Mouse (Mus musculus) liver, adult 2 months (tissue): ENCODE results near the gene Ube2k. TPM values are rescaled to one million over a fixed set of nuclear protein-coding genes. Genes with fewer than 3 reads are reported as not detected.

Experiments used
- DNase-seq: peaks from one replicate; pipeline ENCODE4 v3.0.0-alpha.2; 2011; ENCODE audit warnings: low read depth, low spot score; ENCODE audit errors: extremely low read depth
- H3K27ac ChIP-seq: fragments of 200-500 bp; replicated peaks from 2 replicates; pipeline ENCODE4 v1.5.1; 2012; ENCODE audit warnings: low read depth, mild to moderate bottlenecking, control low read depth, inconsistent platforms, low read length; ENCODE audit not compliant: insufficient read depth
- H3K27me3 ChIP-seq: fragments of 200-500 bp; 2 replicates; pipeline ENCODE4 v1.6.1; 2012; ENCODE audit warnings: mild to moderate bottlenecking, moderate library complexity, low read length, inconsistent platforms; ENCODE audit not compliant: control insufficient read depth, insufficient read depth
- H3K36me3 ChIP-seq: fragments of 200-500 bp; 2 replicates; pipeline ENCODE4 v1.6.1; 2012; ENCODE audit warnings: low read length, inconsistent platforms; ENCODE audit not compliant: control insufficient read depth, insufficient read depth
- H3K4me1 ChIP-seq: fragments of 200-500 bp; 2 replicates; pipeline ENCODE4 v1.6.1; 2011; ENCODE audit warnings: low read length; ENCODE audit not compliant: control insufficient read depth, insufficient read depth
- H3K4me3 ChIP-seq: fragments of 200-500 bp; 2 replicates; pipeline ENCODE4 v1.5.1; 2011; ENCODE audit warnings: low read depth, mild to moderate bottlenecking, control low read depth, low read length, moderate library complexity; ENCODE audit not compliant: insufficient read depth
- H3K79me2 ChIP-seq: fragments of 200-500 bp; 2 replicates; pipeline ENCODE4 v1.6.1; 2012; ENCODE audit warnings: inconsistent platforms, mild to moderate bottlenecking, low read length, moderate library complexity; ENCODE audit not compliant: control insufficient read depth, insufficient read depth
- H3K9ac ChIP-seq: fragments of 200-500 bp; 2 replicates; pipeline ENCODE4 v1.6.1; 2012; ENCODE audit warnings: low read depth, mild to moderate bottlenecking, control low read depth, inconsistent platforms, low read length
- CTCF ChIP-seq: fragments of 200-500 bp; IDR thresholded peaks from 2 replicates; pipeline ENCODE4 v1.5.1; 2011; ENCODE audit warnings: low read depth, low read length, control low read depth
- POLR2A ChIP-seq: fragments of 200-500 bp; IDR thresholded peaks from 2 replicates; pipeline ENCODE4 v1.6.1; 2011; ENCODE audit warnings: low read length, control low read depth; ENCODE audit not compliant: insufficient read depth; ENCODE audit errors: extremely low read depth
- WGBS: fragments of 180-500 bp; shearing (Covaris S2); methylation state at CpG from one replicate; pipeline ENCODE4 v1.1.7; 2018; 5-methylcytosine and 5-hydroxymethylcytosine counted together
- polyA plus RNA-seq: library from polyadenylated mRNA; depleted of rRNA; stranded (reverse); fragments of >200 nt; gene quantifications from 2 replicates; pipeline ENCODE4 v1.2.3, GENCODE M21; 2012; rRNA removed
- total RNA-seq: library from RNA; depleted of rRNA; stranded (reverse); fragments of >200 nt; gene quantifications from 2 replicates; pipeline ENCODE4 v1.2.3, GENCODE M21; 2014; rRNA removed

Gene Ube2k
- 14.0 and 16.2 TPM in 2 replicates for total RNA-seq
- polyA plus RNA-seq = 19.0 and 20.7 TPM in 2 replicates

- Histone ChIP-seq H3K27ac (peak within 1 kb of the TSS; percentile 93), H3K27me3 (no peaks in the 10 kb centered on the region), H3K9ac (peak within 1 kb of the TSS; percentile 99), H3K79me2 (peaks cover 21% of the 10 kb centered on the region; the same call in 1 of the 2 replicates), H3K36me3 (no peaks in the 10 kb centered on the region), H3K4me1 (peaks cover 16% of the 10 kb centered on the region), H3K4me3 (peak within 1 kb of the TSS; percentile 97)
- DNase-seq = peak; percentile 69
- TF ChIP-seq POLR2A (peak; percentile 74), CTCF (peak; percentile 30; the same call in 1 of the 2 replicates)
- under 1% methylated on average over 66 of the region's 66 CpGs for WGBS
Observed at GRCm38 (mm10) chr5:65536751-65537419, at the start of gene Ube2k, which contains the start of gene Smim14. Gene Ube2k (plus strand): TSS chr5:65537233. Gene Smim14 (minus strand): TSS chr5:65537184.

DNA sequence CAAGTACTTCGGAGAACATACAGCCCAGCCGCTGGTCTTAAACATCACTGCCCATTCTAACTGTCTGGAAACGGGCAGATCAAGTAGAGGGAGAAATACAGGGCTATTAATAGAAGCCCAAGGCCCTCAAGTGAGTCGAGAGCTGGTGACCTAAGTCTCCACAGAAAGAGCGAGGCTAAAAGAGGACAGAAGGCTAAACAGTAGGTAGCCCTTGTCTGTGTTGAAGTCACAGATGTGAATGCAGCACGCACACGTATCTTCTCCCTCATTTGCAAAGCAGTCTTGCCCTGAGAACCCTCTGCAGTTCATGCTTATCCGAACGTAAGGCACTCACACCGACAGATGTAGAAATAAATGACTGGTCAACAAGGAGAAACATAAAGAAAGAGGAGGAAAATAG, 49.7 kb upstream of the Ube2k start:
- no peaks in the 10 kb centered on the region; the same call in 1 of the 2 replicates for H3K36me3 ChIP-seq
- DNase-seq = no peak
- peaks cover 27% of the 10 kb centered on the region; the same call in 1 of the 2 replicates for H3K79me2 ChIP-seq
- no peak overlapping the region for H3K9ac ChIP-seq
- H3K4me1 ChIP-seq = no peaks in the 10 kb centered on the region; the same call in 1 of the 2 replicates
- no peaks in the 10 kb centered on the region for H3K27me3 ChIP-seq
- H3K27ac ChIP-seq = no peak overlapping the region
- 95% methylated on average over 10 of the region's 10 CpGs for WGBS
- TF ChIP-seq POLR2A (no peak), CTCF (no peak)
- H3K4me3 ChIP-seq = no peak overlapping the region

- no peak for DNase-seq
- WGBS = 61% methylated on average over 7 of the region's 7 CpGs
- no peaks in the 10 kb centered on the region for H3K27me3 ChIP-seq
- H3K4me3 ChIP-seq = no peak overlapping the region
- no peaks in the 10 kb centered on the region; the same call in 1 of the 2 replicates for H3K4me1 ChIP-seq
- no peak overlapping the region for H3K9ac ChIP-seq
- no peak overlapping the region for H3K27ac ChIP-seq
- TF ChIP-seq POLR2A (no peak), CTCF (no peak)
- peaks cover 20% of the 10 kb centered on the region; the same call in 1 of the 2 replicates for H3K79me2 ChIP-seq
- H3K36me3 ChIP-seq = no peaks in the 10 kb centered on the region; the same call in 1 of the 2 replicates
Observed at GRCm38 (mm10) chr5:65488725-65489124, 48.3 kb upstream of the Ube2k start.

GRCm38 (mm10) chr5:65489830-65490229, 47.2 kb upstream of the Ube2k start:
- Histone ChIP-seq H3K27me3 (no peaks in the 10 kb centered on the region), H3K4me3 (no peak overlapping the region), H3K9ac (no peak overlapping the region), H3K4me1 (no peaks in the 10 kb centered on the region; the same call in 1 of the 2 replicates), H3K27ac (no peak overlapping the region), H3K36me3 (no peaks in the 10 kb centered on the region; the same call in 1 of the 2 replicates), H3K79me2 (peaks cover 20% of the 10 kb centered on the region; the same call in 1 of the 2 replicates)
- TF ChIP-seq CTCF = no peak
- TF ChIP-seq POLR2A = no peak
- peak; percentile 30 for DNase-seq
- WGBS = 64% methylated on average over 4 of the region's 4 CpGs

- H3K79me2 ChIP-seq = peaks cover 16% of the 10 kb centered on the region; the same call in 1 of the 2 replicates
- H3K27me3 ChIP-seq = no peaks in the 10 kb centered on the region
- WGBS = under 1% methylated on average over 57 of the region's 57 CpGs
- DNase-seq = peak; percentile 55
- H3K4me1 ChIP-seq = no peaks in the 10 kb centered on the region; the same call in 1 of the 2 replicates
- H3K9ac ChIP-seq = peak overlapping the region; percentile 95
- H3K27ac ChIP-seq = peak overlapping the region; percentile 70
- no peak for TF ChIP-seq POLR2A
- TF ChIP-seq CTCF = peak; percentile 33; the same call in 1 of the 2 replicates
- peak overlapping the region; percentile 71 for H3K4me3 ChIP-seq
- no peaks in the 10 kb centered on the region; the same call in 1 of the 2 replicates for H3K36me3 ChIP-seq
Observed at GRCm38 (mm10) chr5:65491767-65492715, 45.0 kb upstream of the Ube2k start.
